Mouse (Mus musculus) bone marrow macrophage, adult 2 months (primary cell): ENCODE measurements around the gene Fndc9.

Experiments used
- CTCF ChIP-seq: IDR thresholded peaks from 2 replicates; pipeline ENCODE4 v1.5.1; 2012; ENCODE audit warnings: low read depth, mild to moderate bottlenecking, low read length, moderate library complexity
- POLR2A ChIP-seq: IDR thresholded peaks from 2 replicates; pipeline ENCODE4 v1.6.1; 2012; ENCODE audit warnings: mild to moderate bottlenecking, low read depth, low read length, borderline replicate concordance

DNA sequence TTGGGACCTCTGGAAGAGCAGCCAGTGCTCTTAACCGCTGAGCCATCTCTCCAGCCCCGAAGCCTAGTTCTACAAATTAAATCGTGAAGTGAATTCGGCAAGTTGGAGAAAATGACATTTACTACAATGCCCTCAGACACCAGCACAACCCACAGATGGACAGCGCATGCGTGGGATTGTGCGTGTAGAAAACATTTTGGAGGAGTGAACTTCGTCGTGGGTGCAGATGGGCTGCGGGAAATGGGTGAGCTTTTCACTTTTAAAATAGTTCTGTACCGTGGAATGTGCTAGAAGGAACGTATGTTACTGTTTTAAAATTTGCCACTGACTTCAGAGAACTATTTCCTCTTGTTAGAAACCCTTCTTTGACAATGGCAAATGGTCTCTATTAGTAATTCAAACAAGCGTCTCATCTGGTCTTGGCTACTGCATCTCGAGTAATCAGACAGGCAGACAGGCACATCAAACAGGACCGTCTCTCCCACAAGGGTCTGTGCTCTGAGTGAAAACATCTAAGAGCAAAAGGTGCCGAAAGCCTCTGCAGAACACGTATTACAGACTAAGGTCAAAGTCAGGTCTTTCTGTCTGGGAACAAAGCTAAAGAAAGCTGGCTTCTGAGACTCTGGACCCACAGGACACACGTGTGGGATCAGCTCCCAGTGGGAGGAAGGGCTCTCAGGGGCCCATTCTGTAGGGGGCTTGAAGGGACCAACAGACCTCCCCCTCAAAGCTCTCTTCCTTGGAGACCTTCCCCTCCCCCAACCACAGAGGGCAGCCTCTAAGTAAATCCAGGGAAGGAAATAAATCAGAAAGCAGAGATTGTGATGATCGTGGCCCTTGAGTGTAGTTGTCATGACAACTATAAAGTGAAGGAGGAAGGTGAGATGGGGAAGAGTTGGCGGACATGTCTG is 33.4 kb upstream of the Fndc9 start:
- TF ChIP-seq CTCF (no peak), POLR2A (no peak)
